Mouse (Mus musculus) Patski (cell line): ENCODE measurements at regions not wholly inside any gene's neighbourhood (a gene's known extent, or its start where the extent isn't known, plus 50 kb on each side); places are given as distances from the start of the nearest gene placed in this dataset.

Experiments used
- ATAC-seq: fragments of 100-300 bp; one replicate; pipeline ENCODE4 v1.8.0; 2021
- CTCF ChIA-PET: fragments of 350-600 bp; sonication (Branson Sonifier 250); formaldehyde crosslinking; loops from one replicate; lab custom pipeline; 2022; ENCODE audit warnings: inconsistent platforms; lab: Charles Lee
- POLR2A ChIA-PET: fragments of 350-600 bp; sonication (Branson Sonifier 250); formaldehyde crosslinking; loops from one replicate; lab custom pipeline; 2022; ENCODE audit warnings: antibody characterized with exemption, inconsistent platforms; lab: Charles Lee
- DNase-seq: peaks from one replicate; pipeline ENCODE4 v3.0.0-alpha.2; 2011; ENCODE audit warnings: low read depth, low spot score
- H3K27me3 ChIP-seq: fragments of 371-371 bp; one replicate; pipeline ENCODE4 v1.5.1; 2021
- CTCF ChIP-seq: fragments of 100-300 bp; IDR thresholded peaks from one replicate; pipeline ENCODE4 v1.5.1; 2021
- in situ Hi-C: fragments of 300-500 bp; cut with MboI; formaldehyde crosslinking; loops from 3 replicates; pipeline ENCODE4 v1.11.1; 2018; ENCODE audit warnings: low pct_unique_long_range_greater_than_20kb, mixed read lengths

GRCm38 (mm10) chr16:58281474-58281873 is 126.8 kb upstream of the Dcbld2 start:
- no peak for ATAC-seq
- in situ Hi-C loops, result loop anchor here (5.0 to 25.0 kb wide), 3 partner anchors 619 to 1044 kb away; partner anchors contain the start of gene Tbc1d23
- CTCF ChIA-PET, result interaction anchor here (1.0 to 3.6 kb wide), 6 partner anchors 16 to 669 kb away, joined by 3 to 21 read pairs (median 5); no protein-coding TSS in a partner anchor

DNA sequence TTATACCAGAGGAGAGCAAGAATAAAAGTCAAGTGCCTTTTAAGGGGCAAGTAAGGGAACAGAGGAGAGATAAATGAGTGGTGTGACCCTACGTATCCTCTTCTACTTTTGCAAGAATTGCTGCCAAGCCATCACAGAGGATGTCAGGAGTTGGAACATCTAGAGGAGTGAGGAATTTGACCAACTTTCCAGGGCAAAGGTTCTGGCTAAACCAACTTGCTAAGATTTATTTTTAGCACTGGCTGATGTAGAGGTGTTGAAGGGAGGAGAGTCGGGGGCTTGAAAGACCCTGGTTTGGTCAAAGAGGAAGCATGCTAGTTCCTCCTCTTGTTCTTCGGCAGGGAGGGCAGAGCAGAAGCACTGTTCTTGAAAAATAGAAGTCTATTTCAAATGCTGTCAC is 113.8 kb upstream of the Dcbld2 start:
- DNase-seq, result no peak
- ChIA-PET CTCF (interaction anchor here (1.0 to 1.6 kb wide), 2 partner anchors 10 to 160 kb away, joined by 3 to 5 read pairs; no protein-coding TSS in a partner anchor), POLR2A (no interaction called here)
- no peak for TF ChIP-seq CTCF
- H3K27me3 ChIP-seq, result no peaks in the 10 kb centered on the region
- no peak for ATAC-seq
- in situ Hi-C loops, result loop anchor here (10.0 to 25.0 kb wide), 3 partner anchors 160 to 1057 kb away; partner anchors contain the start of gene Tbc1d23

More at GRCm38 (mm10) chr16:58281474-58281873, 126.8 kb upstream of the Dcbld2 start:
- no peaks in the 10 kb centered on the region for H3K27me3 ChIP-seq
- peak; percentile 59 for TF ChIP-seq CTCF
- DNase-seq, result no peak
- POLR2A ChIA-PET, result interaction anchor here (0.6 kb wide), 1 partner anchor 431 kb away, joined by 3 read pairs; no protein-coding TSS in a partner anchor

- H3K27me3 ChIP-seq, result no peaks in the 10 kb centered on the region
- in situ Hi-C loops, result loop anchor here (10.0 to 25.0 kb wide), 3 partner anchors 160 to 1058 kb away; partner anchors contain the start of gene Tbc1d23
- DNase-seq (no peak), ATAC-seq (no peak)
- no peak for TF ChIP-seq CTCF
- POLR2A ChIA-PET, result no interaction called here
- CTCF ChIA-PET, result interaction anchor here (1.0 to 1.6 kb wide), 3 partner anchors 11 to 683 kb away, joined by 3 to 5 read pairs (median 5); no protein-coding TSS in a partner anchor
Measured at GRCm38 (mm10) chr16:58295128-58295527, 113.1 kb upstream of the Dcbld2 start.

DNA sequence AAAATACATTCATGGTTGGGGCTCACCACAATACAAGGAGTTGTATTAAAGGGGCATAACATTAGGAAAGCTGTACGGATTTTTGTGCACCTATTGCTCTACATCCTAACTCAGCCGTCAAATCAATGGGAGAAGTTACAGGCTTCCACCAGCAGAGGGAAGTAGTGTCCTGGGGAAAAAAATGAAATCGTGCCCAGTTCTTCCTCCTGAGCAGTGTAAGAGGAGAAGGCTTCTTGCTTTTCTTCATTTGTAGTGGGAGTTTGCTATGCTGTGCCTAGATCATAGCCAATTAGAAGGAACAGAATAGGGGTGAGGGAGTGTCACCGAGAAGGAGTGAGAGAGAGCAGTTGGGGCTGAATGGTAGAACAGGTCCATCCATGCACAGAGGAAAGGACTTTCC is 108.7 kb upstream of the Dcbld2 start:
- CTCF ChIA-PET, result interaction anchor here (0.8 to 1.4 kb wide), 4 partner anchors 81 to 155 kb away, joined by 3 to 5 read pairs (median 5); no protein-coding TSS in a partner anchor
- DNase-seq (no peak), ATAC-seq (peak; percentile 47)
- POLR2A ChIA-PET, result no interaction called here
- peak; percentile 52 for TF ChIP-seq CTCF
- in situ Hi-C loops, result loop anchor here (10.0 to 25.0 kb wide), 3 partner anchors 155 to 1062 kb away; partner anchors contain the start of gene Tbc1d23
- H3K27me3 ChIP-seq, result no peaks in the 10 kb centered on the region

- TF ChIP-seq CTCF, result no peak
- no peaks in the 10 kb centered on the region for H3K27me3 ChIP-seq
- ATAC-seq (no peak), DNase-seq (no peak)
- CTCF ChIA-PET, result interaction anchor here (0.8 to 1.4 kb wide), 4 partner anchors 80 to 154 kb away, joined by 3 to 5 read pairs (median 5); no protein-coding TSS in a partner anchor
- POLR2A ChIA-PET, result no interaction called here
- in situ Hi-C loops, result no loop called here
Measured at GRCm38 (mm10) chr16:58300098-58300497, 108.1 kb upstream of the Dcbld2 start.

- ATAC-seq (no peak), DNase-seq (no peak)
- ChIA-PET CTCF (interaction anchor here (1.5 to 1.7 kb wide), 2 partner anchors 21 to 152 kb away, joined by 3 read pairs; no protein-coding TSS in a partner anchor), POLR2A (no interaction called here)
- H3K27me3 ChIP-seq, result no peaks in the 10 kb centered on the region
- in situ Hi-C loops, result no loop called here
- TF ChIP-seq CTCF, result no peak
Measured at GRCm38 (mm10) chr16:58303555-58303954, 104.7 kb upstream of the Dcbld2 start.

DNA sequence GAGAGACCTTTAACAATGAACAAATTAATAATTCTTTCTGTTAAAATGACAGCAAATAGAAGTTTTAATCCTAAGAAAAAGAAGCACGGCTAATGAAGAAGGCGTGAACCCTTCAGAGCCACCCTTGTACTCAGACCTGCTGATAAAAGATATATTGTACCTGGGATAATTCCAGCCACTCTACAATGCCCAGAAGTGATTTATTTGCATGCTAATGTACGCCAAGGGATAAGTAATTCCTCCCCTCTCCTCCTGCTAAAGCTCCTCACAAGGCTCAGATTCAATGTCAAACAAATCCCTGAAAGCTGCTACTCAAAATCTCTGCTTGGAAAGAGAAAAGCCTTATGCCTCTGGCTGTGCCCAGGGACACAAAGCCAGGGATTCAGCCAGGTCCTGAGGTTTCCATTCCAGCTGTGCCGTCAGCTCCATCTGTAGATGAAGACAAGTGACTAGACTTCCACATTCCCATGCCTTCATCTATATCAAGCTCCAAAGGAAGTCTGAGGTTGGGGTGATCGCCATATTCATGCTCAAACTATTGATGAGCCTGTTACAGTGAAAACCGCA is 91.3 kb upstream of the Dcbld2 start:
- CTCF ChIA-PET, result interaction anchor here (1.1 kb wide), 1 partner anchor 261 kb away, joined by 3 read pairs; no protein-coding TSS in a partner anchor
- POLR2A ChIA-PET, result interaction anchor here (0.6 kb wide), 1 partner anchor 683 kb away, joined by 3 read pairs; no protein-coding TSS in a partner anchor

DNA sequence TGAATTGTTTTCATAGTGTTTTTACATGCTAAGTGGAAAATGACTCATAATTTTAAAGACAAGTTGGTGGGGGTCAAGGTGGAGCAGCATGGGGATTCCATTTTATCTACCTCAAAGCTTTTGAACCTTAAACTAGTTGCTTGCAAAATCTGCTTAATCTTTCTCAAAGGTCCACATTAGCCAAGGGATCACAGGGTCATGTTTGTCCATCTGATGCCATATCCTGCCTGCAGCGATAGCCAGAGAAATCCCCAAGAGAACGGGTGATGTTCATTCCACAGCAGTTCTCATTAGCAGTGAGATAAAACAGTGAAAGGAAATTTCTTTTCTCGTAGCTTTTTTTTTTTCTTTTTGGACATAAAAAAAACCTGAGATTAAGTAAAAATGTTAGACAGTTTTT is 77.2 kb upstream of the Dcbld2 start:
- TF ChIP-seq CTCF, result no peak
- in situ Hi-C loops, result no loop called here
- no peak for ATAC-seq
- ChIA-PET CTCF (interaction anchor here (2.1 kb wide), 1 partner anchor 13 kb away, joined by 5 read pairs; no protein-coding TSS in a partner anchor), POLR2A (interaction anchor here (0.7 kb wide), 1 partner anchor 50 kb away, joined by 3 read pairs; no protein-coding TSS in a partner anchor)
- DNase-seq, result no peak
- no peaks in the 10 kb centered on the region for H3K27me3 ChIP-seq

More for the DNA sequence above, 91.3 kb upstream of the Dcbld2 start:
- in situ Hi-C loops, result no loop called here
- no peaks in the 10 kb centered on the region for H3K27me3 ChIP-seq
- DNase-seq (no peak), ATAC-seq (no peak)
- no peak for TF ChIP-seq CTCF

GRCm38 (mm10) chr16:58343921-58344320 is 64.3 kb upstream of the Dcbld2 start:
- POLR2A ChIA-PET, result no interaction called here

GRCm38 (mm10) chr16:58349354-58349753 is 58.9 kb upstream of the Dcbld2 start:
- ATAC-seq (no peak), DNase-seq (no peak)
- no peak for TF ChIP-seq CTCF
- no peaks in the 10 kb centered on the region for H3K27me3 ChIP-seq
- ChIA-PET POLR2A (no interaction called here), CTCF (interaction anchor here (0.6 to 1.3 kb wide), 3 partner anchors 9 to 15 kb away, joined by 3 read pairs; no protein-coding TSS in a partner anchor)
- in situ Hi-C loops, result no loop called here

More at GRCm38 (mm10) chr16:58343921-58344320, 64.3 kb upstream of the Dcbld2 start:
- ATAC-seq (no peak), DNase-seq (no peak)
- CTCF ChIA-PET, result interaction anchor here (1.4 kb wide), 1 partner anchor 14 kb away, joined by 5 read pairs; no protein-coding TSS in a partner anchor
- in situ Hi-C loops, result no loop called here
- H3K27me3 ChIP-seq, result no peaks in the 10 kb centered on the region
- no peak for TF ChIP-seq CTCF
